Mouse (Mus musculus) bone marrow, adult 2 months (tissue): ENCODE results near the gene Wscd2.

ENCODE experiments used
- CTCF ChIP-seq: fragments of 200-500 bp; IDR thresholded peaks from 2 replicates; pipeline ENCODE4 v1.5.1; 2011; ENCODE audit warnings: low read length, control low read depth; ENCODE audit not compliant: control insufficient read depth, insufficient read depth
- POLR2A ChIP-seq: fragments of 200-500 bp; IDR thresholded peaks from 2 replicates; pipeline ENCODE4 v1.6.1; 2011; ENCODE audit warnings: low read depth, mild to moderate bottlenecking, control low read depth, low read length, borderline replicate concordance; ENCODE audit not compliant: control insufficient read depth

DNA sequence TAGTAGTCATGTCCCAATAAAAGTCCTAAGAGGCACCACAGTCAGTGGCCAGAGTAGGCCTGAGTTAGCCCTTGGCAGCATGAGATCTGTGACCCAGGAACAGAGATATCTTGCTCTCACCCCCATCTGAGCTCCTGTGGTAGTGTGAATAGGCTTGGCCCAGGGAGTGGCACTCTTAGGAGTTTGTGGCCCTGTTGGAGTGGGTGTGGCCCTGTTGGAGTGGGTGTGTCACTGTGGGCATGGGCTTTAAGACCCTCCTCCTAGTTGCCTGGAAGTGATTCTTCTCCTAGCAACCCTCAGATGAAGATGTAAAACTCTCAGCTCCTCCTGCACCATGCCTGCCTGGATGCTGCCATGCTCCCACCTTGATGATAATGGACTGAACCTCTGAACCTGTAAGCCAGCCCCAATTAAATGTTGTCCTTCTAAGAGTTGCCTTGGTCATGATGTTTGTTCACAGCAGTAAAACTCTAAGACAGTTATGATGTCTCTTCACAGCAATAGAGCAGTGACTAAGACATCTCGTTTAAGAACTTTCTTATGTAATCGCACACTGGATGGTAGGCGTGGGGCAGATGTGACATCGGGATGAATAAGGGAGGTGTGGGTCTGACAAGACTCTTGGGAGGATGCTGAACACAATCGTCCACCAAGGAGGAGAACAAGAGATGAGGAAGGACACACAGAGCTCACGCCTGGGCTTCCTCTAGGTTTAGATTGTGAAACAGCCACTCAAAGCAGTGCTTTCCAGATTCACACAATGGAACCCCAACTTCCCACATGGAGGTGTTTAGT is 104.0 kb downstream of the Wscd2 start:
- TF ChIP-seq POLR2A = no peak
- TF ChIP-seq CTCF = no peak
